Mouse (Mus musculus) adrenal gland, adult 8-10 months (tissue): ENCODE measurements around the gene Cd180. TPM values are rescaled to one million over a fixed set of nuclear protein-coding genes. Genes with fewer than 3 reads are reported as not detected.

Experiments
- DNase-seq: peaks from one replicate; pipeline ENCODE4 v3.0.0; 2022
- total RNA-seq, 4 experiments: library from RNA; stranded (reverse); gene quantifications; 2 replicates each; pipeline ENCODE4 v1.2.4; 2022

Gene Cd180
- total RNA-seq, 4 experiments from 2014 or later: 2.3 to 7.4 (median 4.7) TPM

DNA sequence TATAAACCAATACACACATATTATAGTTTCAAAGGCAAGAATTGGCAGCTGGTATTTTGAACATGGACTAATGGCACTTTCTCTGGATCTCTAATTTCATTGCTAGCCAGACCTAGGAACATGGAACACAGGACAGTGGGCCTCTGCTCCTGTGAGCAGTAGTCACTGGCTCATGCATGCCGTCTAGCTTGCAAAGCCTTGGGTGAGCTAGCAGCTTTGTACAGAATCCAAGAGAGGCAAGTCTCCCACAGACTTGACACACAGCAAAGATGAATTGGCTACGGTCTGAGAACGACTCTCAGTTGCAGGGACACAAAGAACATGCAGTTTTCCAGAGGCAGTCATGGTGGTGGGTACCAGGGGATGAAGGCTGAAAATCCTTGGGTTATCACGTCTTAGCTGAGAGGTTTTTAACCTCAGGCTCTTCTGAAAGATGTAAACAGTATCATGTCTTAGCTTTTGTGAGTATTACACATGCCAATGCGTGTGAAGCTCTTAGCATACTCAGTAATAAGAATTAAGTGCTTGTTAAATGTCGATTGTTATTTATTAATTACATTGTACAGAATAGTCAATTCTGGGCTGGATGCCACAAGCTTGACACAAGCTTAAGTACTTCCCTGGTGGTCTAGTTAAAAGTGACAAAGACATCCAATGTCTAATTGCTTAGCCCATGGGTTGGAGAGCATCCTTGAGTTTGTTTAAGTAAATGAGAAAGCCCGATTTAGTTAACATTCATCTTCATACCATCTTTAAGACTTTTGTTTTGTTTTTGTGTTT is 90.4 kb downstream of the Cd180 start:
- no peak for DNase-seq

DNA sequence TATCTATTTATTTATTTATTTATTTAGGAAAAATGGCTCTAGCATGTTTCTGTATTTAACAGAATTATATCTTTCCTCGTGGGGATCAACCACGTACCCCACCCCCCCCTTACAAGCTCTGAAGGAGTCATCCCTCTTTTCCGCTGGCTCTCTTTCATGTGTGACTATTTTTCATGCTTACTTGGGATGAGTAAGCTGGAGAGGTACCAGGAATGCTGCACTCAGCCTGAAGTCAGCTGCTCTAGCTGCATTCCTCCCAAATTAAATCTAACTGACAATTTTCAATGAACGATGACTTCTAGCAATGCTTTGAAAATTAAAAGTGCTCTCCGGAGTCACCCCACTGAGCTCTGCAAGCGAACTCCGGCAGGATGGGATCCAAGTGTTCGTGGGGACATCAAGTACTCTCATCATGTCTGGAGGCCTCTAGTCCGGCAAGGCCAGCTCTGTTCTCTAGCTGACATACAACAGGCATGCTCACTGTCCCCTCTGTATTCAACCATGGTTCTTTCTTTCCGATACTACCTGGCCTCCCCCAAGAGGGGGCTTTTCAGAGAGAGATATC is 93.4 kb downstream of the Cd180 start:
- DNase-seq: no peak
